Mouse (Mus musculus) CH12.LX (cell line): Measurements from ENCODE around the gene Armh2. TPM values are rescaled to one million over a fixed set of nuclear protein-coding genes. Genes with fewer than 3 reads are reported as not detected.

Source experiments
- DNase-seq: peaks from one replicate; pipeline ENCODE4 v3.0.0-alpha.2; 2013; ENCODE audit errors: extremely low read depth
- H3K27ac ChIP-seq: 2 replicates; pipeline ENCODE4 v1.5.1; 2012; ENCODE audit warnings: low read depth, mild to moderate bottlenecking, control low read depth, moderate library complexity; ENCODE audit not compliant: insufficient read depth
- H3K27me3 ChIP-seq: replicated peaks from 2 replicates; pipeline ENCODE3; 2012; ENCODE audit warnings: inconsistent platforms
- H3K36me3 ChIP-seq, 2 experiments: replicated peaks in 1 of 2; 2 replicates each; pipeline versions ENCODE3 to v1.6.1; 2012; ENCODE audit warnings: inconsistent platforms in 1 of 2, low read length in 1 of 2, mild to moderate bottlenecking in 1 of 2, mixed read lengths in 1 of 2, moderate library complexity in 1 of 2; ENCODE audit not compliant: control insufficient read depth in 1 of 2, insufficient read depth in 1 of 2
- H3K4me1 ChIP-seq, 2 experiments: 2 replicates each; pipeline ENCODE4 v1.6.1; 2012; ENCODE audit warnings: inconsistent platforms in 1 of 2, moderate library complexity in 1 of 2; ENCODE audit not compliant: insufficient read depth in 2 of 2, control insufficient read depth in 1 of 2
- H3K4me2 ChIP-seq: 2 replicates; pipeline ENCODE4 v1.6.1; 2012; ENCODE audit warnings: low read depth, mild to moderate bottlenecking, control low read depth; ENCODE audit not compliant: poor library complexity, insufficient read depth, severe bottlenecking
- H3K4me3 ChIP-seq, 3 experiments: fragments of 150-350 bp in 1 of 3; sonication (generic) in 1 of 3; replicated peaks in 1 of 3; 2 replicates each; pipeline versions ENCODE3 to v1.5.1; 2011 to 2012; ENCODE audit warnings: low read depth in 2 of 3, low read length in 2 of 3, mild to moderate bottlenecking in 2 of 3, moderate library complexity in 2 of 3, control low read depth in 1 of 3, improper control_type of control experiment in 1 of 3, inconsistent platforms in 1 of 3, mixed read lengths in 1 of 3; ENCODE audit not compliant: poor library complexity in 1 of 3
- H3K79me2 ChIP-seq: replicated peaks from 2 replicates; pipeline ENCODE4 v1.6.1; 2012; ENCODE audit warnings: mild to moderate bottlenecking, moderate library complexity; ENCODE audit not compliant: control insufficient read depth, poor library complexity, insufficient read depth, severe bottlenecking; ENCODE audit errors: extremely low read depth
- H3K9ac ChIP-seq: 2 replicates; pipeline ENCODE4 v1.6.1; 2012; ENCODE audit warnings: low read depth, mild to moderate bottlenecking, control low read depth, moderate library complexity; ENCODE audit not compliant: insufficient read depth
- H3K9me3 ChIP-seq: replicated peaks from 2 replicates; pipeline ENCODE3; 2012; ENCODE audit warnings: low read length, inconsistent platforms, mixed read lengths
- BHLHE40 ChIP-seq: IDR thresholded peaks from 2 replicates; pipeline ENCODE4 v1.6.1; 2011; ENCODE audit warnings: mild to moderate bottlenecking, low read depth, low read length, improper control_type of control experiment
- E2F4 ChIP-seq: IDR thresholded peaks from 2 replicates; pipeline ENCODE4 v1.6.1; 2011; ENCODE audit warnings: low read depth, low read length, improper control_type of control experiment; ENCODE audit not compliant: insufficient replicate concordance
- EP300 ChIP-seq: IDR thresholded peaks from 2 replicates; pipeline ENCODE4 v1.6.1; 2011; ENCODE audit warnings: low read length, improper control_type of control experiment
- ETS1 ChIP-seq: conservative IDR thresholded peaks from 2 replicates; pipeline ENCODE4 v1.6.1; 2012; ENCODE audit warnings: low read depth, mild to moderate bottlenecking, inconsistent platforms, low read length, improper control_type of control experiment, moderate library complexity
- GABPA ChIP-seq: IDR thresholded peaks from 2 replicates; pipeline ENCODE4 v1.6.1; 2012; ENCODE audit warnings: low read depth, low read length, improper control_type of control experiment, inconsistent platforms; ENCODE audit not compliant: insufficient replicate concordance
- HCFC1 ChIP-seq: IDR thresholded peaks from 2 replicates; pipeline ENCODE4 v1.6.1; 2012; ENCODE audit warnings: low read depth, mild to moderate bottlenecking, inconsistent platforms, low read length, improper control_type of control experiment
- JUN ChIP-seq: IDR thresholded peaks from 2 replicates; pipeline ENCODE4 v1.6.1; 2011; ENCODE audit warnings: low read depth, mild to moderate bottlenecking, low read length, improper control_type of control experiment, moderate library complexity; ENCODE audit not compliant: insufficient read depth
- KAT2A ChIP-seq: IDR thresholded peaks from 2 replicates; pipeline ENCODE4 v1.6.1; 2012; ENCODE audit warnings: low read length, improper control_type of control experiment, inconsistent platforms; ENCODE audit not compliant: insufficient replicate concordance
- MAX ChIP-seq: IDR thresholded peaks from 2 replicates; pipeline ENCODE4 v1.6.1; 2011; ENCODE audit warnings: low read length, improper control_type of control experiment
- MXI1 ChIP-seq: IDR thresholded peaks from 2 replicates; pipeline ENCODE4 v1.6.1; 2011; ENCODE audit warnings: mild to moderate bottlenecking, low read depth, low read length, improper control_type of control experiment
- NELFE ChIP-seq: IDR thresholded peaks from 2 replicates; pipeline ENCODE4 v1.6.1; 2011; ENCODE audit warnings: low read depth, low read length, improper control_type of control experiment
- NRF1 ChIP-seq: IDR thresholded peaks from 2 replicates; pipeline ENCODE4 v1.6.1; 2014; ENCODE audit warnings: low read depth, mild to moderate bottlenecking, inconsistent platforms, low read length, improper control_type of control experiment, moderate library complexity
- PAX5 ChIP-seq: IDR thresholded peaks from 2 replicates; pipeline ENCODE4 v1.6.1; 2012; ENCODE audit warnings: low read length, inconsistent platforms, mixed read lengths
- POLR2AphosphoS2 ChIP-seq: IDR thresholded peaks from 2 replicates; pipeline ENCODE4 v1.6.1; 2011; ENCODE audit warnings: low read depth, low read length, improper control_type of control experiment
- RAD21 ChIP-seq: IDR thresholded peaks from 2 replicates; pipeline ENCODE4 v1.6.1; 2011; ENCODE audit warnings: low read depth, mild to moderate bottlenecking, low read length, improper control_type of control experiment, moderate library complexity
- RCOR1 ChIP-seq: conservative IDR thresholded peaks from 2 replicates; pipeline ENCODE4 v1.6.1; 2012; ENCODE audit warnings: low read depth, mild to moderate bottlenecking, inconsistent platforms, low read length, improper control_type of control experiment
- SIN3A ChIP-seq: IDR thresholded peaks from 2 replicates; pipeline ENCODE4 v1.6.1; 2012; ENCODE audit warnings: low read length, improper control_type of control experiment, inconsistent platforms
- SMC3 ChIP-seq: IDR thresholded peaks from 2 replicates; pipeline ENCODE4 v1.6.1; 2011; ENCODE audit warnings: low read depth, low read length, improper control_type of control experiment
- TBP ChIP-seq: conservative IDR thresholded peaks from 2 replicates; pipeline ENCODE4 v1.6.1; 2011; ENCODE audit warnings: low read depth, low read length, improper control_type of control experiment
- USF2 ChIP-seq: conservative IDR thresholded peaks from 2 replicates; pipeline ENCODE4 v1.6.1; 2011; ENCODE audit warnings: low read depth, low read length, improper control_type of control experiment
- ZC3H11A ChIP-seq: IDR thresholded peaks from 2 replicates; pipeline ENCODE4 v1.6.1; 2012; ENCODE audit warnings: low read depth, mild to moderate bottlenecking, inconsistent platforms, low read length, improper control_type of control experiment
- ZKSCAN1 ChIP-seq: IDR thresholded peaks from 2 replicates; pipeline ENCODE4 v1.6.1; 2012; ENCODE audit warnings: low read depth, inconsistent platforms, low read length, improper control_type of control experiment, borderline replicate concordance
- dilution Hi-C: fragments of 300-500 bp; cut with MboI; formaldehyde crosslinking; loops from 2 replicates; pipeline ENCODE4 v1.14.3; 2020; ENCODE audit warnings: low sequenced_read_pairs; ENCODE audit not compliant: extremely low pct_unique_long_range_greater_than_20kb, extremely low pct_ligation_motif_present
- in situ Hi-C: fragments of 300-500 bp; cut with MboI; formaldehyde crosslinking; loops from 3 replicates; pipeline ENCODE4 v1.14.3; 2019; ENCODE audit warnings: low sequenced_read_pairs, low pct_ligation_motif_present, low pct_unique_long_range_greater_than_20kb, mixed read lengths
- polyA plus RNA-seq: library from polyadenylated mRNA; unstranded; fragments of >175 nt; gene quantifications from 2 replicates; pipeline ENCODE4 v1.2.1, GENCODE M21; 2012; ENCODE audit warnings: low read depth; ENCODE audit not compliant: insufficient read length
- total RNA-seq, 2 experiments: library from RNA; depleted of rRNA; stranded (reverse); fragments of 300-350 nt in 1 of 2; fragments of >200 nt in 1 of 2; gene quantifications; 2 replicates each; pipeline ENCODE4 v1.2.3; 2012 to 2014

The Armh2 gene
- total and polyA plus RNA-seq, 3 experiments, result not detected

DNA sequence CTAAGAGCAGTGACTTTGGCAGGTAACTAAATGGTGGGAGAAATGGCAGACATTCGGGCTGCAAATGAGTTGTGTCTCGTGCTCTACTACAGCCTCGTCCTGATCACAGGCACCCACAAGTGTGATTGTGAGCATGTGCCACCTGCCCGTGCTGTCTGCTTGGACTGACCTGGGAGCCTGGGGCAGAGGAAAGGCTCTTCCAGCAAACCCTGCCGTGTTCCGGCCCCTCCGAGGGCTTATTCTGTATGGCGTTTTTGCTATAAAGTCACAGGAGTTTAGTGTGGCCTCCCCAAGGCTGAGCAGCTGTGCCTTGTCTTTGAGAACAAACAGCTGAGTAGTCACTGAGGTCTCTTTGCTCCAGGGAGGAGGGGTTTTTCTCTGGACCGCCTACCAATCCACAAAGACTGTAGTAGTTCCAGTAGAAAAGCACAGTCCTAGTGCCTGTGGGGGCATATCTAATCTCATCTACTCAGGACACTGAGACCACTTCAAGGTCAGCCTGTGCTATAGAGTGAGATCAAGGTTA lies 26.6 kb upstream of the Armh2 start:
- Histone ChIP-seq H3K9ac (no peak overlapping the region), H3K27me3 (no peaks in the 10 kb centered on the region), H3K4me3 (no peak overlapping the region), H3K27ac (no peak overlapping the region), H3K36me3 (peaks cover 32 to 85% of the 10 kb centered on the region in 2 experiments), H3K9me3 (peaks cover 2% of the 10 kb centered on the region), H3K4me2 (no peak overlapping the region), H3K4me1 (peaks cover 0 to 11% of the 10 kb centered on the region in 2 experiments; a peak in 2 of 4 replicates), H3K79me2 (no peaks in the 10 kb centered on the region)
- DNase-seq, result no peak
- in situ Hi-C loops (loop anchor here (25.0 kb wide), 1 partner anchor 198 kb away; no protein-coding TSS in a partner anchor), dilution Hi-C loops (no loop called here)
- no peak for TF ChIP-seq RAD21
- TF ChIP-seq ZKSCAN1, result no peak
- no peak for TF ChIP-seq E2F4
- no peak for TF ChIP-seq GABPA
- no peak for TF ChIP-seq ETS1
- no peak for TF ChIP-seq MXI1
- TF ChIP-seq POLR2AphosphoS2, result no peak
- no peak for TF ChIP-seq SIN3A
- TF ChIP-seq KAT2A, result no peak
- TF ChIP-seq ZC3H11A, result no peak
- TF ChIP-seq BHLHE40, result no peak
- no peak for TF ChIP-seq USF2
- TF ChIP-seq MAX, result no peak
- TF ChIP-seq HCFC1, result no peak
- no peak for TF ChIP-seq JUN
- TF ChIP-seq RCOR1, result no peak
- no peak for TF ChIP-seq EP300
- no peak for TF ChIP-seq PAX5
- no peak for TF ChIP-seq NELFE
- no peak for TF ChIP-seq TBP

DNA sequence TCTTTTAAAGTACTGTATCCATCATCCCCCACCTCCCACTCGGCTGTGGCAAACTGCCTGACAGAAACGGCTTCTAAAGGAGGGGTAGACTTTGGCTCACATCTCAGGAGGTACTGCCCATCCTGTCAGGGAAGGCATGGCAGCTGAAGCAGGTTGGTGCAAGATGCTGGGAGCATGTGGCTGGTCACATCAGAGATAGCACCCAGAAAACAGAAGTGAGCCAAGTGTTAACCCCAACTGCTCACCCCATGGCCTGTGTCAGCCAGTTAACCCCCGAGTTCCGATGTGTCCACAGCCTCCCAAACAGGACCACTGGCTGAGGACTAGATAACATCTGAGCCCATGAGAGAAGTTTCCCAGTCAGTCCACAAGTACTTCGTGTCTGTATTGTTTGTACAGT lies 25.4 kb upstream of the Armh2 start:
- no peak overlapping the region for H3K27ac ChIP-seq
- TF ChIP-seq SMC3 (no peak), JUN (no peak), NELFE (no peak), RAD21 (no peak), NRF1 (no peak), MAX (no peak), MXI1 (no peak), ZC3H11A (no peak), SIN3A (no peak)
- TF ChIP-seq, all 38 proteins: peak for 0
- peaks cover 0 to 5% of the 10 kb centered on the region in 2 experiments; a peak in 1 of 4 replicates for H3K4me1 ChIP-seq
- H3K36me3 ChIP-seq, result peaks cover 32 to 79% of the 10 kb centered on the region in 2 experiments
- H3K4me2 ChIP-seq, result no peak overlapping the region
- dilution Hi-C loops, result no loop called here
- in situ Hi-C loops, result loop anchor here (25.0 kb wide), 1 partner anchor 197 kb away; no protein-coding TSS in a partner anchor
- H3K9me3 ChIP-seq, result peaks cover 2% of the 10 kb centered on the region
- H3K9ac ChIP-seq, result no peak overlapping the region
- no peaks in the 10 kb centered on the region for H3K27me3 ChIP-seq
- no peak overlapping the region for H3K4me3 ChIP-seq
- H3K79me2 ChIP-seq, result no peaks in the 10 kb centered on the region
- DNase-seq, result no peak
